Mouse (Mus musculus) macrophage (primary cell): ENCODE results near the gene Ubn1. TPM values are rescaled to one million over a fixed set of nuclear protein-coding genes. Genes with fewer than 3 reads are reported as not detected.

Source experiments
- H3K27ac ChIP-seq: fragments of 350-480 bp; formaldehyde crosslinking; 2 replicates; pipeline ENCODE4 v1.9.0; 2021
- H3K36me3 ChIP-seq: fragments of 350-480 bp; formaldehyde crosslinking; 2 replicates; pipeline ENCODE4 v1.9.0; 2021; ENCODE audit errors: inconsistent target
- H3K4me3 ChIP-seq: fragments of 350-480 bp; formaldehyde crosslinking; 2 replicates; pipeline ENCODE4 v1.9.0; 2021; ENCODE audit errors: inconsistent target
- H3K79me2 ChIP-seq: fragments of 350-480 bp; formaldehyde crosslinking; 2 replicates; pipeline ENCODE4 v1.9.0; 2021; ENCODE audit errors: inconsistent target
- WGBS: methylation state at CpG from one replicate; pipeline ENCODE4 v1.1.7; 2026; ENCODE audit warnings: inconsistent platforms; ENCODE audit not compliant: missing documents; 5-methylcytosine and 5-hydroxymethylcytosine counted together
- polyA plus RNA-seq: library from polyadenylated mRNA; stranded (reverse); fragments of 250-400 nt; gene quantifications from 3 replicates; pipeline ENCODE4 v1.2.4, GENCODE M21; 2018; ENCODE audit warnings: inconsistent platforms

Ubn1 gene
- polyA plus RNA-seq, 1 experiment from 2014 or later: 37.5 TPM

DNA sequence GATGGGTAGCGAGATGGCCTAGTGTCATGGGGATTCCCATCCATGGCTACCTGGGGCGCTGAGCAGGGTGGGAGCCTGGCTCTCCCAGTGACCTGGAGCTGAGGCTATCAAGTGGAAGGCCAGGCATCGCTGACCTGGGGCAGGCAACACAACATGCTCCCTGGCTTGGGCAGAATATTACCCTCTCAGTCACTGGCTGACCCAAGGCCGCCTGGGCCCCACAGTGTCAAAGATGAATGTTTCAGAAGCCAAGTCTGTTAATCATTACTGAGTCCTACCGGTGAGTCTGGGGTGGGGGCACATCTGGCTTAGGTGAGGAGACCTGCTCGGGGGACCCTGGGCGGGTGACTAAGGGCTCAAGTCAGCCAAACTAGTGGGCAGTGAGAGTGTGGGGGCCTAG, 60.0 kb downstream of the Ubn1 start:
- no peak overlapping the region for H3K27ac ChIP-seq
- no peaks in the 10 kb centered on the region for H3K36me3 ChIP-seq
- WGBS: 95% methylated on average over 6 of the region's 7 CpGs
- no peaks in the 10 kb centered on the region for H3K79me2 ChIP-seq
- no peak overlapping the region for H3K4me3 ChIP-seq

DNA sequence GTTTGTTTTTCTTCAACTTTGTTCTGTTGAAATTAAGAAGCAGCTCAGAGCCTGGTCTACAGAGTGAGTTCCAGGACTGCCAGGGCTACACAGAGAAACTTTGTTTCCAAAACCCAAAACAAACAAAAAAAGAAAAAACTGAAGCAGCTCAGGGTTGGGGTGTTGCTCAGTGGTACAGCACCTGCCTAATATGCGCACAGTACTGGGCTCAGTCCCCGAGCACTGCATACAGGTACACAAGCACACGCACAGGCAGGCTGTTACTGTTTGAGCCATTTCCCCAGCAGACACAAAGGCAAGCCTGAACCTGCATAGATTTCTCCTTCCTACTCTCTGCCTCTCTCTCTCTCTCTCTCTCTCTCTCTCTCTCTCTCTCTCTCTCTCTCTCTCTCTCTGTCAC, 61.2 kb downstream of the Ubn1 start:
- no peak overlapping the region for H3K27ac ChIP-seq
- WGBS: 83% methylated on average over 3 of the region's 3 CpGs
- H3K79me2 ChIP-seq: no peaks in the 10 kb centered on the region
- no peak overlapping the region for H3K4me3 ChIP-seq
- H3K36me3 ChIP-seq: no peaks in the 10 kb centered on the region

DNA sequence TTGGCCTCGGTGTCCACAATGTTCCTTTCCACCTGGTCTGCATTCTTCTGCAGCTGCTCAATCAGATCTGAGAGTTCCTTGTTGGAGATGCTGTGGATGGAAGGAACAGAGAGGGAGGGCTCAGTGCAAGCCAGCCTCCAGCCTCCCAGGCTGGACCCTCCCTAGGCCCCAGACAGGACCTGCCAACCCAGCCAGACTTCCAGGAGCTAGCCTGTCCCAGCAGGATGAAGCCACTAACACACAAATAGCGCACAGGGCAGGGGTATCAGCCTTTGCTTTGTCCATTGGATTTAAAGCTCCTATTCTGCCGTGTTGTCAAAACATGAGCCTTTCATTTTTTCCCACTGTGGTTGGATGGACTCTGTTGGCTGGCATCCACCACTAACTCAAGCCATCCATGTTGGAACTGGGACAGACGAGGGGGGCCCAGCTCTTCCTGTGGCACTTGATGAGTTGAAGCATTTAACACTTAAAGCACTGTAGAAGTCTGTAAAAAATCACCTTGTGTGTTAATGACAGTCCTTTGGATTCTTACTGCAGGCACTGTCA, 63.2 kb downstream of the Ubn1 start:
- Histone ChIP-seq H3K79me2 (no peaks in the 10 kb centered on the region), H3K27ac (no peak overlapping the region), H3K4me3 (no peak overlapping the region), H3K36me3 (no peaks in the 10 kb centered on the region)
- WGBS: 71% methylated on average over 4 of the region's 4 CpGs

DNA sequence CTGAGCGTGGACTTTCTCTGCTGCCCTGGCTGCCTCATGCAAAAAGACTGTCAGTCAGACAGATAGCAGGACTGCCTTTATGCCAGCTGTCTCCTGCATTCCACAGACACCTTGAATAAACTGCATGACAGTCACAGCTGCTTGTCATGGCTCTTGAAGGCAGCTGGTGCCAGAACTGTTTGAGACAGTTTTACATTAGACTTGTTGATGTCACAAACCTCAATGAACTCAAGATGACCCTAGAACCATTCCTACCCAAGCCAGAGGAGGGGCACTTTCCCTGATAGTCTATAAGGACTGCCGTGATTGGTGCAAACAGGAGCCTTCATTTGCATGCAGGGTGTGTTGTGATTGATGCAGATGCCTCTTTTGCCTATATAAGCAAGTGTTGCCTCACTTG, 63.7 kb downstream of the Ubn1 start:
- Histone ChIP-seq H3K4me3 (no peak overlapping the region), H3K79me2 (no peaks in the 10 kb centered on the region), H3K27ac (no peak overlapping the region), H3K36me3 (no peaks in the 10 kb centered on the region)
- 91% methylated on average over 2 of the region's 2 CpGs for WGBS

DNA sequence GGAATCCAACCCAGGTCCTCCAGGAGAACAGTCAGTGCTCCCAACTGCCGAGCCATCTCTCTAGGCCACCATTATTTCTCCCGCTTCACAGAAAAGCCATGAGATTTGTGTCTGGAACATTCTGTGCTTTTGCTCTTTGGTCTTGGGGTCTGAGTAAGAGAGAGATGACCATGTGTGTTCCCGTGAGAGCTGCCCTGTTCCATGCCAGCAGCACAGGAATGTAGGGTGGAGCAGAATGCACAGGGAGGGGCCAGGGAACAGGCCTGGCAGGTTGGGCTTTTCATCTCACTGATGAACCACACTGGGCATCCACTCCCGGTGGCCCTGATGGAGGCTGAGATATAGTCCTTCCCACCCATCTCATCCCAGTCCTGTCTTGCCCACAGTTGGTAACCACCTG, 69.5 kb downstream of the Ubn1 start:
- no peak overlapping the region for H3K27ac ChIP-seq
- no peaks in the 10 kb centered on the region for H3K36me3 ChIP-seq
- 83% methylated on average over 4 of the region's 4 CpGs for WGBS
- no peaks in the 10 kb centered on the region for H3K79me2 ChIP-seq
- H3K4me3 ChIP-seq: no peak overlapping the region

DNA sequence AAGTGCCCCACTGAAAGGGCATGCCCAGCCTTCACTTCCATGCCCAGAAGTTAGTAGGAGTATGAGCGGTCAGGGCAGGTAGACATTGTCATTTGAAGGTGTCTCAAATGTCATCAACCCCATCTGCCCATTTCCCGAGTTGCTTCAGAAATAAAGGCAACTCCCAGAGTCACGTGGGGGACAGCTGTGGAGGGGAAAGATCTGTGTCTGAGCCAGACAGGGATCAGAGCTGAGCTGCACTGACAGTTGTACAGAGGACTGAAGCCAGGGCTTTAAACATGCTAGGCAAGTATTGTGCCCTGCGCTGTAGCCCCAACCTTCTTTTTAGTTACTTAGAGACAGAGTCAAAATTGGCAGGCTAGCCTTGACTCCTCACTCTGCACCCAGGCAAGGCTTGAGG, 70.0 kb downstream of the Ubn1 start:
- H3K27ac ChIP-seq: no peak overlapping the region
- H3K36me3 ChIP-seq: no peaks in the 10 kb centered on the region
- WGBS: 84% methylated on average over 4 of the region's 4 CpGs
- H3K4me3 ChIP-seq: no peak overlapping the region
- no peaks in the 10 kb centered on the region for H3K79me2 ChIP-seq

DNA sequence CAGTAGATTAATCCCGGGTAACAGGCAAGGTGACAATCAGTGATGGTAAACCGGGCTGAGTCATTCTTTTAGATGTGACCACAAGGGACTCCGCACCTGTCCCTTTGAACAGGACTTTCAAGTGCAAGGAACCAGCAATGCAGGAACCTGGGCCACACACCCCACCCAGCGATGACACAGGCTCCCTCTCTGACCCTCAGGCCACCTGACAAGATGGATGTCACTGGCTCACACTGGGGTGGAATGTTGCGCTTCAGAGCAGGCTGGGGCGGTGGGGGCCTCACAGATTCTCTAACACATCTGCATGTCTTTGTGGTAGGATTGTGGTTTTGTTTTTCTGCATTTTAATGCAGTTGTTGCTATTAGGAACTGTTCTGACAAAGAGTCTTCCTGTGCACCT, 73.6 kb downstream of the Ubn1 start:
- H3K36me3 ChIP-seq: no peaks in the 10 kb centered on the region
- H3K79me2 ChIP-seq: no peaks in the 10 kb centered on the region
- 76% methylated on average over 5 of the region's 6 CpGs for WGBS
- H3K27ac ChIP-seq: no peak overlapping the region
- H3K4me3 ChIP-seq: no peak overlapping the region

DNA sequence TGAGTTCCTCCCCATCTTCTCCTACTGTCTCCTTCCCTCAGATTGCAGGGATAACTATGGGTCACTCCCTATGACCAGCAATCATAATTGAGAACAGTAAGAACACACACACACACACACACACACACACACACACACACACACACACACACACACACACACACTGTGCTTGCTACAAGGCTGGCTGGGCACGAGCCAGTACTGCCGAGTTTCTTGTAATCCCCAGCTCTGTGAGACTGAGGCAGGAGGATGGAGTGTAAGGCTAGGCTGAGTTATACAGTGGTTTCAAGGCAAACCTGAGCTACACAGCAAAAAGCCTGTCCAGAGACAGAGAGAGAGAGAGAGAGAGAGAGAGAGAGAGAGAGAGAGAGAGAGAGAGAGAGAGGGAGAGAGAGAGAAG, 80.3 kb downstream of the Ubn1 start:
- H3K36me3 ChIP-seq: no peaks in the 10 kb centered on the region
- no peaks in the 10 kb centered on the region for H3K79me2 ChIP-seq
- H3K27ac ChIP-seq: no peak overlapping the region
- H3K4me3 ChIP-seq: no peak overlapping the region
- WGBS: 90% methylated on average over 2 of the region's 2 CpGs

DNA sequence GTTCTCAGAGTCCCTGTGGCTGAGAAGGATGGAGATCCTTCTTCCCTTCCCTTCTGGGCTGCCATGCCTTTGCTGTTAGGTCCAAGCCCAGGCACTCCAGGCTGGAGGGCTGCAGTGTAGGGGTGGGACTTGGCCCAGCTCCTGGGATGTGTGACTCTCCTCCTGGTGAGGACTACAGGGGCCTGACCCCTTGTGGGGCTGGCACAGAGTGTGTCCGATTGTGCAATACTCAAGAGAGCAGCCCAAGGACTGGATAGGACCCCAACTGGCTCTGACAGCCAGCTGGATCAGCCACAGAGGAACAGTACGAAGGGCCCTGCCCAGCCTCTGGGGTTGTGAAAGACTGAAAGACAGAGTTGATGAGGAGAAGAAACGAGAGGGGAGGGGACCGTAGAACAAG, 80.9 kb downstream of the Ubn1 start:
- 5% methylated on average over 4 of the region's 4 CpGs for WGBS
- H3K79me2 ChIP-seq: no peaks in the 10 kb centered on the region
- no peak overlapping the region for H3K27ac ChIP-seq
- no peaks in the 10 kb centered on the region for H3K36me3 ChIP-seq
- no peak overlapping the region for H3K4me3 ChIP-seq

DNA sequence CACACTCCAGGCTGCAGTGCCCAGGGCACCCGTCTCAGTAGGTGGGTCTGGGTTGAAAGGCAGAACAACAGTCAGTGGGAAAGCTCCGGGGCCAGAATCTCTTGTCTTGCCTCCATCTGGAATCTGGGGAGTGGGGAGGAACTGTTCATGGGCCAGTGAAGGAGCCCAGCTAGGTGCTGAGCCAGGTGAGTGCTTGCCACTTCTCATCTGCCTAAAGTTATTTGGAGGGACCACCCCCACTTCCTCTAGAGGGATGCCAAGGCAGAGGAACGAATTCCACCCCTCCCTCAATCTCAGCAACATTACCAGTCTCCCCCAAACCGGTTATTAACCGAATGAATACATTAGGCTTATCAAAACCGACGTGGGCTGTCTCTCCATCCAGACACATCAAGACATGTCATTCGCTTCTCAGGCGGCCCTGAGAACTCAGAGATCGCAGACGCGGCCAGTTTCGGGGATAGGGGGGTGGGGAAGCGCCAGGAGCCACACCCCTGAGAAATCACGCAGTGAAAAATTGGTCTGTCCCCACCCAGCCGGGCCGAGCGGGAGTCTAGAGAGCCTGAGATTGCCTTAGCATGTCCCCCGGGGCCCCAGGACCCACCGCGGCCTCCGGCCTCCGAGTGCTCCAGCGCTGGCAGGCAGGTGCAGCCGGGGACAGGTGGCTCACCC, 81.5 kb downstream of the Ubn1 start:
- Histone ChIP-seq H3K4me3 (no peak overlapping the region), H3K27ac (no peak overlapping the region), H3K36me3 (no peaks in the 10 kb centered on the region), H3K79me2 (no peaks in the 10 kb centered on the region)
- WGBS: 4% methylated on average over 25 of the region's 25 CpGs

DNA sequence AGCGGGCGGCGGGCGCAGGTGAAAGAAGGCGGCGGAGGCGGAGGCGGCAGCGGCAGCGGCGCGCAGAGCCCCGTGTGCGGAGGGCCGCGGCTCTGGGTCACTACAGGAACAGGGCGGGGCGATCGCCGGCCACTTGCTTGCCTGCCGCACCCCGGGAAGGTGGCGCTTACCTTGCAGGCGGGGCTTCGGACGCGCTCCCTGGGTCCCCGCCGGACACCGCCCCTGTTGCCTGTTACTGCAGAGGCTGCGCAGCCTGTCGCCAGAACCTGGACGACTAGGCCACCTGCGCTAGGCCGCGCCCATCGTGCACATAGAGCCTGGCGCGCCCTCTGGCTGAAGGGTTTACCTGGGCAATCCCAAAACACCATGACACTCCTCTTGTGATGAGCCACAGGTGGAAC, 82.5 kb downstream of the Ubn1 start, which contains the start of gene Ppl:
Gene Ppl (minus strand): TSS at position 21 of the 401 bp plus-strand sequence.
- Histone ChIP-seq H3K79me2 (no peaks in the 10 kb centered on the region), H3K27ac (no peak within 1 kb of the TSS), H3K36me3 (no peaks in the 10 kb centered on the region), H3K4me3 (no peak within 1 kb of the TSS)
- 2% methylated on average over 39 of the region's 39 CpGs for WGBS

DNA sequence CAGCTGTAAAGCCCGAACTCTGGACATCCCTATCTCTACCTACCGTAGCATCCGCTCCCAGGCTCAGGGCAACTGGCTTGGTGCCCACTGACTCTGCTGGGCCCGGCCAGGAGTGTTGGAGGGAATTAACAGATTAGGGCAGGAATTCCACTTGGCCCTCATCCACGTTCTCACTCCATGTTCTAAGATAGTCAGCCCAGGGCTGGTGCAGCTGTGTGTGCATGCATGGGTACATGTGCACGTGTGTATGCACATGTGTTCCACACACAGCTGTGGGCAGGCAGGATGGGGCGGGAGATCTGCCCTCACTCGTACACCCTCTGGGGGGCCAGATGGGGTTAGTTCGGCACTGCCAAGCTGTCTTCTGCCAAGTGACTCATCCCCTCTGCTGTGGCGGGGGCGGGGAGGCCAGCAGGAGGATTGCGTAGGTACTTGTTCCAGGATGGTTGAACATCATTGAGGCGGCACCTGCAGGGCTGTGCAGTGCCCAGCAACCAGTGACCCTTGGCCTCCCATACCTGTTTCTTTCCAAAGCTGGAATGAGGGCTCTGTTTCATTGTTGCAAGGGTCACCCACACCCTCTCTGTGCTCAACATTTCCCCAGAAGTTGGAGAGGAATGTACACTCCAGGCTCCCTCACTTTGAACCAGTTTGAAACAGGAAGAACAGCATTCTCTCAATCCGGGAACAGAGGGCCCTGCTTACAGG, 84.9 kb downstream of the Ubn1 start:
- Histone ChIP-seq H3K4me3 (no peak overlapping the region), H3K79me2 (no peaks in the 10 kb centered on the region), H3K36me3 (no peaks in the 10 kb centered on the region), H3K27ac (no peak overlapping the region)
- 78% methylated on average over 14 of the region's 14 CpGs for WGBS

DNA sequence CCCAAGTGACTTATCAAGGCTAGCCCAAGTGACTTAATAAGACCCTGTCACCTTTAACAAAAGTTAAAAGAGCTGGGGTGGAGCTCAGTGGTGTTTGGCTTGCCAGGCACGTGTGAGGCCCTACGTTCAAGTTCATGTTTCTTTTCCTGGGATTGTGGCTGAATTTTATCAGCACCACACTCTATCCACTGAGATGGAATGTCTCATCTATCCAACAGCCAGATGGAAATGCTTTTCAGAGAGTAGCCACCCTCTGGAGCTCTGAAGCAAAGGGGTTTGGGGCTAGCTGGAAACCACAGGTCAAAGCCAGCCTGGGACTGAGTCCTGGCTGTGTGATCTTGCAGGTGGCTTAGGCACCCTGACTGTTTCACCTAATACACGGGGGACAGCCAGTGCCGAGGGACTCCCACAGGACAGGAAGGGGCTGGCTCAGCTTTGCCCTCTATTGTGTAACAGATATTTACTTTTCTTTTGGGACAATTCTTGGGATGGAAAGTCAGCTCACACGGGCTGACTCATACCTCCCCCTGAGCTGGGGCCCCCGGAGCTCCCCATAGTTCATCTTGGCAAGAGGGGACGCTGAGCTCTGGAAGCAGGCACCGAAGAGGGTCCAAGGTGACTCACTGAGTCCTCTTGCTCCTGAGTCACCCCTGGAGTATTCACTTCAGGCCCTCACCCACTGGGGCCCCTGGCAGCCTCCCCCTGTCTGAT, 85.8 kb downstream of the Ubn1 start:
- Histone ChIP-seq H3K27ac (no peak overlapping the region), H3K79me2 (no peaks in the 10 kb centered on the region), H3K36me3 (no peaks in the 10 kb centered on the region), H3K4me3 (no peak overlapping the region)
- 60% methylated on average over 8 of the region's 8 CpGs for WGBS
